Mouse (Mus musculus): ENCODE measurements at regions not wholly inside any gene's neighbourhood (a gene's known extent, or its start where the extent isn't known, plus 50 kb on each side); places are given as distances from the start of the nearest gene placed in this dataset.

DNA sequence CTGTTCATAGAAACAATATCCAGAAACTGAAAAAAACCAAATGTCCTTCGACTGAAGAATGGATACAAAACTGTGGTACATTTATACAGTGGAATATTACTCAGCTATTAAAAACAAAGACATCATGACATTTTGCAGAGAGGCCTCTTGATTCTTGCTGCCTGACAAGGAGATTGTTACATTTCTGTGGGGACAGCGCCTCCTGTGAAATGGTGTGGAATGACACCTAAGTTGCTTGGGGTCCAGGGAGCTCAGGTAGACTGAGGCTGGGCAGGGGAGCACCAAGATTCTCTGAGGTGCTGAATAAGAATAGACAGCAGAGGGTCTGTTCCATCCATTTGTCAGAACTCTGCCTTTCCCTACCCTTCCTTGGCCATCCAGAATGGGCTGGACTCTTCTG, 57.2 kb upstream of the Ctbp2 start:
- TF ChIP-seq POLR2A (IDR thresholded peaks at IDR 0.05; ENCODE audit: insufficient read length, low read depth) (no peak), USF1 (IDR thresholded peaks at IDR 0.05; ENCODE audit: low read depth) (no peak)
